Comparison of ENCODE assay signal across 31 mouse cellular contexts in the genomic region with DNA sequence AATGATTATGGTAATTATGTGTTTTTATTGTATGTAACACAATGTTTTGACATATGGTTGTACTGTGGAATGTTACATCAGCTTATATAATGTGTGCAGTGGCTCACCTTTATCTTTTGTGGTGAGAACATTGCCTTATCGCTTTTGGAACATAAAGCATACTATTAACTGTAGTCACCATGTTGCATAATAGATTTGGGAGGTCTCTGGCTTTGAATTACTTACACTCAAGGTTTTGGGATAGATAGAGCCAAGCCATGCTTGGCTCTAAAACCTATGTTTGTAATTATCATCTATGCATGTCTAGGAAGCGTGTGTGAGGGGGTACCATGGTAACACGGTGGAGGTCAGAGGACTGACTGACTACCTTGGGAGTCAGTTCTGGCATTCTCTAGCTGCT. TPM values are rescaled to one million over a fixed set of nuclear protein-coding genes. Genes with fewer than 3 reads are reported as not detected.
A peak's percentile ranks its signal among the peaks of the same experiment; 100 is the strongest.
DNase-seq lines count a peak whose midpoint lies in the region; ATAC-seq lines count a peak whose summit lies in the region.
"Had no signal": no experiment of that assay in that cellular context is flagged by ENCODE, and none has a peak within 500 bp of the region (broad histone marks: within the 10 kb centered on the region; RNA-seq: fewer than 3 reads in every experiment).

No protein-coding gene starts in this region.

- DNase-seq in liver, embryonic 11.5 days (ENCODE audit: low spot score) = no peak
- no peak for DNase-seq in liver
- DNase-seq in layer of hippocampus, postnatal 36 days = no peak
- DNase-seq in lung, adult 18-20 months = no peak
- DNase-seq in forebrain, embryonic 14.5 days (ENCODE audit: low spot score) = no peak
- DNase-seq: adrenal gland, postnatal 25 days; cerebellum, adult 2 months; cerebellum, postnatal 14 days; forebrain, postnatal 0 days; gastrocnemius, postnatal 10 days; heart, postnatal 36 days; kidney, adult 9 months; kidney, postnatal 10 days; layer of hippocampus, adult 9-11 months; lung, adult 2 months; lung, postnatal 14 days; right cerebral cortex, postnatal 14 days; thymus, postnatal 14 days had no signal

- peak; percentile 84 for ATAC-seq in liver, embryonic 11.5 days (replicated peaks; ENCODE audit: low FRiP score)
- 0 out of 2 replicates have a peak, but pooled peaks have one; percentile 25 for ATAC-seq in erythroid progenitor cell, adult 5-6 weeks (replicated peaks; ENCODE audit: low FRiP score, poor library complexity, severe bottlenecking)
- ATAC-seq in liver, embryonic 15.5 days (ENCODE audit: insufficient read depth) = peak; percentile 81
- ATAC-seq in cerebellum, adult (ENCODE audit: insufficient number of reproducible peaks, low FRiP score, low TSS enrichment) = no peak
- ATAC-seq in forebrain, embryonic 14.5 days = no peak
- ATAC-seq: intestine, postnatal 0 days had no signal

- H3K36me3 ChIP-seq in liver, embryonic 11.5 days (ENCODE audit: control insufficient read depth, insufficient read depth, low read length) = no peaks in the 10 kb centered on the region
- no peaks in the 10 kb centered on the region for H3K36me3 ChIP-seq in liver, embryonic 15.5 days (replicated peaks)
- no peaks in the 10 kb centered on the region for H3K36me3 ChIP-seq in forebrain, embryonic 14.5 days (ENCODE audit: control insufficient read depth, insufficient read depth, low read length)
- H3K36me3 ChIP-seq: embryonic facial prominence, embryonic 10.5 days; embryonic facial prominence, embryonic 15.5 days; G1E; hindbrain, embryonic 13.5 days; limb, embryonic 12.5 days; midbrain, embryonic 12.5 days; neural tube, embryonic 13.5 days; stomach, embryonic 15.5 days had no signal

- no peak overlapping the region for H3K4me2 ChIP-seq in liver, embryonic 11.5 days
- H3K4me2 ChIP-seq in liver, embryonic 15.5 days = no peak overlapping the region
- H3K4me2 ChIP-seq in forebrain, embryonic 14.5 days (ENCODE audit: low read length) = no peak overlapping the region
- H3K4me2 ChIP-seq: embryonic facial prominence, embryonic 15.5 days; heart, embryonic 11.5 days; hindbrain, embryonic 13.5 days; limb, embryonic 12.5 days; midbrain, embryonic 12.5 days; neural tube, embryonic 13.5 days; stomach, embryonic 15.5 days had no signal

- H3K9ac ChIP-seq in liver, embryonic 11.5 days (ENCODE audit: low read depth, low read length) = no peak overlapping the region
- H3K9ac ChIP-seq in liver, embryonic 15.5 days = no peak overlapping the region
- no peak overlapping the region for H3K9ac ChIP-seq in forebrain, embryonic 14.5 days (ENCODE audit: low read length)
- H3K9ac ChIP-seq: embryonic facial prominence, embryonic 15.5 days; forebrain, postnatal 0 days; hindbrain, embryonic 13.5 days; limb, embryonic 12.5 days; midbrain, embryonic 12.5 days; neural tube, embryonic 13.5 days; stomach, embryonic 15.5 days had no signal

- 74% methylated on average over 3 of the region's 3 CpGs for WGBS in liver, embryonic 11.5 days
- WGBS in liver, embryonic 15.5 days (ENCODE audit: insufficient replicate concordance) = 27% methylated on average over 3 of the region's 3 CpGs
- 81% methylated on average over 3 of the region's 3 CpGs for WGBS in forebrain, embryonic 14.5 days

- no peak overlapping the region for H3K4me3 ChIP-seq in liver, embryonic 11.5 days (ENCODE audit: low read depth, low read length)
- no peak overlapping the region for H3K4me3 ChIP-seq in liver, embryonic 15.5 days (replicated peaks)
- H3K4me3 ChIP-seq in forebrain, embryonic 14.5 days (ENCODE audit: low read depth, low read length) = no peak overlapping the region
- H3K4me3 ChIP-seq: embryonic facial prominence, embryonic 10.5 days; embryonic facial prominence, embryonic 15.5 days; hindbrain, embryonic 13.5 days; limb, embryonic 12.5 days; midbrain, embryonic 12.5 days; neural tube, embryonic 13.5 days; stomach, embryonic 15.5 days had no signal

- H3K4me1 ChIP-seq in liver, embryonic 11.5 days (replicated peaks; ENCODE audit: control insufficient read depth, insufficient read depth, low read length) = no peaks in the 10 kb centered on the region; the same call in 1 of the 2 replicates
- H3K4me1 ChIP-seq in liver, embryonic 15.5 days (replicated peaks) = peaks cover 12% of the 10 kb centered on the region; the same call in 1 of the 2 replicates
- H3K4me1 ChIP-seq in forebrain, embryonic 14.5 days (ENCODE audit: control insufficient read depth, insufficient read depth, low read length) = no peaks in the 10 kb centered on the region
- H3K4me1 ChIP-seq: embryonic facial prominence, embryonic 10.5 days; hindbrain, embryonic 13.5 days; midbrain, embryonic 12.5 days; neural tube, embryonic 13.5 days; stomach, embryonic 15.5 days had no signal

- H3K27ac ChIP-seq in liver, embryonic 11.5 days (ENCODE audit: low read depth, low read length) = no peak overlapping the region
- H3K27ac ChIP-seq in liver, embryonic 15.5 days (replicated peaks) = no peak overlapping the region
- H3K27ac ChIP-seq in forebrain, embryonic 14.5 days (ENCODE audit: low read depth, low read length) = no peak overlapping the region
- H3K27ac ChIP-seq: embryonic facial prominence, embryonic 10.5 days; embryonic facial prominence, embryonic 15.5 days; hindbrain, embryonic 13.5 days; limb, embryonic 12.5 days; midbrain, embryonic 12.5 days; neural tube, embryonic 13.5 days; stomach, embryonic 15.5 days had no signal

- no peaks in the 10 kb centered on the region for H3K9me3 ChIP-seq in liver, embryonic 11.5 days (ENCODE audit: control insufficient read depth, low read length)
- H3K9me3 ChIP-seq in liver, embryonic 15.5 days (replicated peaks) = no peaks in the 10 kb centered on the region
- H3K9me3 ChIP-seq in forebrain, embryonic 14.5 days (replicated peaks; ENCODE audit: control insufficient read depth, low read length) = no peaks in the 10 kb centered on the region
- H3K9me3 ChIP-seq: embryonic facial prominence, embryonic 10.5 days; embryonic facial prominence, embryonic 15.5 days; G1E; hindbrain, embryonic 13.5 days; limb, embryonic 12.5 days; midbrain, embryonic 12.5 days; neural tube, embryonic 13.5 days; stomach, embryonic 15.5 days had no signal

- H3K27me3 ChIP-seq in liver, embryonic 11.5 days (replicated peaks; ENCODE audit: control insufficient read depth, insufficient read depth, low read length) = no peaks in the 10 kb centered on the region
- H3K27me3 ChIP-seq in liver, embryonic 15.5 days = no peaks in the 10 kb centered on the region
- H3K27me3 ChIP-seq in forebrain, embryonic 14.5 days (replicated peaks; ENCODE audit: control insufficient read depth, insufficient read depth, low read length) = no peaks in the 10 kb centered on the region
- H3K27me3 ChIP-seq: embryonic facial prominence, embryonic 15.5 days; hindbrain, embryonic 13.5 days; midbrain, embryonic 12.5 days; neural tube, embryonic 13.5 days; stomach, embryonic 15.5 days had no signal

RNA-seq across cellular contexts. Expression of gene Ank, which starts 14.7 kb away (rescaled TPM):
- 13.1 and 14.6 TPM in 2 replicates for polyA plus RNA-seq in liver, embryonic 11.5 days (2014; fragmentation: Nextera tagmentation; extraction: Ambion mirVana)
- 137 and 158 TPM in 2 replicates for total RNA-seq in erythroid progenitor cell, adult 5-6 weeks (2015; ENCODE audit: low replicate concordance)
- total RNA-seq in erythroid progenitor cell, adult 5-6 weeks (2017; ENCODE audit: low replicate concordance) = 64.9 and 79.8 TPM in 2 replicates
- polyA plus RNA-seq in liver, embryonic 15.5 days (2015; fragmentation: Nextera tagmentation; extraction: Ambion mirVana) = 10.5 and 10.8 TPM in 2 replicates
- 100 to 1,000 TPM; 156 to 161 TPM for total RNA-seq in layer of hippocampus, postnatal 36 days (2021)
- polyA plus RNA-seq in forebrain, embryonic 14.5 days (2014; fragmentation: Nextera tagmentation; extraction: Ambion mirVana) = 13.7 and 13.9 TPM in 2 replicates

Comparison
In these comparisons a context has a peak if more than half of its experiments do, and no peak if none do; other contexts are left out.
1. ATAC-seq: peak in liver, embryonic 11.5 days (single experiment), erythroid progenitor cell, adult 5-6 weeks (single experiment) and liver, embryonic 15.5 days (single experiment); none in cerebellum, adult (single experiment) and forebrain, embryonic 14.5 days (single experiment).